Mouse (Mus musculus) adrenal gland (tissue): ENCODE measurements around the gene Ly6c1.
"Not testable (repeated sequence)": the region's sequence is repeated elsewhere in the genome, so short reads cannot be mapped to it uniquely, and the experiment has no call there.

Experiments used
- intact Hi-C: fragments of 180-260 bp; cut with DNase I; formaldehyde crosslinking; loops from one replicate; pipeline ENCODE4 v1.15.1; 2025
- long read RNA-seq, 2 experiments: library from polyadenylated mRNA; unstranded; transcript quantifications; one replicate each; pipeline ENCODE4 v2.0.0; 2020; ENCODE audit warnings: borderline replicate concordance in 1 of 2; ENCODE audit not compliant: insufficient replicate concordance in 1 of 2

Ly6c1 gene
- long read RNA-seq, experiment 1, transcript Ly6c1-201 (4 exons, 844 nt) = major isoform, 30 of 49 reads
- long read RNA-seq, experiment 1, transcript Ly6c1-202 (4 exons, 838 nt) = minor isoform, 6 of 49 reads
- long read RNA-seq, experiment 1, partial matches to known transcripts = 4 of 49 reads
- long read RNA-seq, experiment 1, other reads (novel, unspliced or antisense) = 5 of 49 reads
- long read RNA-seq, experiment 2, transcript Ly6c1-201 (4 exons, 844 nt) = major isoform, 46 of 67 reads
- long read RNA-seq, experiment 2, partial matches to known transcripts = 9 of 67 reads
- long read RNA-seq, experiment 2, other reads (novel, unspliced or antisense) = 4 of 67 reads

DNA sequence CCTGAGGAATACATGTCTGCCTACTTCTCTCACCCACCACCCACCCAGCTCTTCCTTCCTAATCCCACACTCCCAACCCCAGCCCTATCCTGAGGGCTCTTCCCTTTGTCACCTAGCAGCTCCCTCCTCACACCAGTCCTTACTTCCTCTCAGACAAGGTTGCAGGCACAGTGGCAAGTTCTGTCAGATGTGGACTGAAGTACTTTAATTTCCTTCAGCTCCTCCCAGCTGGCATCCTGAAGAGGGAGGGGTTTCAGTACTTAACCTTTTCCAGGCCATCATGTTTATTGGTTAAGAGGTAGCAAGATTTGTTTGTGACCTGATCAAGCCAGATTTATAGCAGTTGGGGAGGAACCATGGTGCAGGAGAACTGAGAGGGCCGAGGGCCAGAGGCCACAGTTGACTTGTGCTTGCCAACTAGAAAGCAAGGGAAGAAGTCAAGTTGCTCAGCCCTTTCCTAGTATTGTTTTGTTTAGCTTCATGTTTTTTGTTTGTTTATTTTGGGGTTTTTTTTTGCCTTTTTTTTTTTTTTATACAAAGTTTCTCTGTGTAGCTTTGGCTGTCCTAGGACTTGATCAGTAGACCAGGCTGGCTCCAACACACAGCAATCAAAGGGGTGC lies at the start of gene Ly6c1:
Ly6c1 (minus strand) TSS at position 189 of the 620 bp plus-strand sequence.
- intact Hi-C loops = not testable (repeated sequence)

DNA sequence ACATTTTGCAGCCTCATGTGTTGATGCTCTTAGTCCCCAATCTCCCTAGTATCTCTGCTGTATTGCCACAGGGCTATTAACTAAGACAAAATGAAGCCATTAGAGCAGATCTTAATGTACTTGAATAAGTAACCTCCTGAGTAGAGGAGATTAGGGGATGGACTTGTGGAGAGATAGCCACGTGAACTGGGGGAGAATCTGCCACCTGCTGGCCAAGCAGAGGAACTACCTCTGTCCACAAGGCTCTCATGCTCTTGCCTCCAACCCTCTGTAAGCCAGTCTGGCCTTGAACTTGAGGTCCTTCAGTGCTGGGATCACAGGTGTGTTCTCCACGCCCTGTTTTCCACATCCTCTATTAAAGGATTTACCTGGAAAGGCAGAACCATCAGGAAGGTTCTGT lies 39.4 kb upstream of the Ly6c1 start:
- intact Hi-C loops = not testable (repeated sequence)

DNA sequence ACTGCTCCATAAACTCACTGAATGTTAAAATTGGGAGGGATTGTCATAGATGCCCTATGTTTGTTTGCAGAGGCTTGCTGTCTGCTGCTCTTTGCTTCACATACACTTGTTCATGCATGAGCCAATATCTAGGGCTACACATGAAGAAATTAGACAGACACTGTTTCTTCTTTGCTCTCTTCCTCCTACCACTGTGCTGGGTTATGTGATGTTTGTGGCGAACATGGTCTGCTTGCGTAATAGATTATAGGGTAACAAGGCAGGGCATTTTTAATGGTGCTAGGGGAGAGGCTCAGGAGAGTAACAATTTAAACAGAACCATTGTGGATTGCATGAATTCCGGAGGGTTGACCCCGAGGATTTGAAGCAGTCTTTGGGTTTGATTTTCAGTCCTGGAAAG lies 21.3 kb upstream of the Ly6c1 start:
- intact Hi-C loops = loop anchor here (10.0 kb wide), 1 partner anchor 95 kb away; no protein-coding TSS in a partner anchor

DNA sequence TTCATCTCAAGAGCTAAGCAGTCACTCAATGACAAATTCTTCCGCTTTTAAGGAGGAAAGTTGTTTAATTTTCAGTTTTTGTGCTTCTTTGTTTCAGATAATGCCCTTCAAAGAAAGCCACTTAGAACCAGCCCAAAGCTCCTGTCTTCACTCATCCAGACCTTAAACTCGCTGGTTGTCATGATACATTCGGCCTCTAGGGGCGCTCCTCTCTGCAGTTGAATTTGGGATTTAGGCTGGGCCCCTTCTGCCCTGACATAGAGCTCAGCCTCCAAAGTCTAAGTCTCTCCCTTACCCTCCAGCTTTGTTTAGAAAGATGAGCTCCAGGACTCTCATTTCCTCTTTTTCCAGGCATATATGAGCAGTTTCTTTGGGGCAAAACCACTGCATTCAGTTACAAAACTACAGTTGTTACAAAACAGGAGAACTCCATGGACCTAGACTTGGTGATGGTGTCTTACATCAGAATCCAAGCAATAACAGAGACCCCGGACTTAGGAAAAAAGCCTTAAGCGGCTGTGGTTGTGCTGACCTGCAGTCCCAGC lies 13.5 kb upstream of the Ly6c1 start:
- intact Hi-C loops = loop anchor here (5.0 to 10.0 kb wide), 2 partner anchors 87 to 165 kb away; partner anchors contain the start of gene 2010109I03Rik

DNA sequence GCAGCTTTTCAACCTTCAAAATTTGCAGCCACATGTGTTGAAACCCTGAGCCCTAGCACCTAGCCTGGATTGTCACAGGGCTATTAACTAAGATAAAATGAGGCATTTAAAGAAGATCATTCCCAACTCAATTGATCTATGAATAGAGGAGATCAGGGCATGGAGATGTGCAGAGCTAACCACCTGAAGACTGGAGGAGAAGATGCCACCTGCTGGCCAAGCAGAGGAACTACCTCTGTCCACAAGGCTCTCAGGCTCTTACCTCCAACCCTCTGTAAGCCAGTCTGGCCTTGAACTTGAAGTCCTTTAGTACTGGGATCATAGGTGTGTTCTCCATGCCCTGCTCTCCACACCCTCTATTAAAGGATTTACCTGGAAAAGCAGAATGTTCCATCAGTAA lies 11.9 kb upstream of the Ly6c1 start:
- intact Hi-C loops = loop anchor here (5.0 to 10.0 kb wide), 2 partner anchors 86 to 163 kb away; partner anchors contain the start of gene 2010109I03Rik

DNA sequence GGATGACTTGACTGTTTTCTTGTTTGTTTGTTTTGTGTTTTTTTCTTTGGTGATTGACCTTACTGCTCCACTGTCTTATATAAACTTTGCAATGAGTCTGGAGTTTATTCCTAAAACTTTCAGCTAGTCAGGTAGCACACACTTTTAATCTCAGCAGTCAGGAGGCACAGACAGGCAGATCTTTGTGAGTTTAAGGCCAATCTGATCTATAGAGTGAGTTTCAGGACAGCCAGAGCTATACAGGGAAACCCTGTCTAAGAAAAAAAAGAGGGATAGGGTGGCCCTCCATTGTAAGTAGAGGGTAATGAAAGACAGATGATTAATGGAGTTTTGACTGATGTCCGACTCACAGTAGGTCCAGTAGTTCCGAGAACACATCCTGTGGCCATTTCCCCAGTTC lies 7.4 kb upstream of the Ly6c1 start:
- intact Hi-C loops = no loop called here

DNA sequence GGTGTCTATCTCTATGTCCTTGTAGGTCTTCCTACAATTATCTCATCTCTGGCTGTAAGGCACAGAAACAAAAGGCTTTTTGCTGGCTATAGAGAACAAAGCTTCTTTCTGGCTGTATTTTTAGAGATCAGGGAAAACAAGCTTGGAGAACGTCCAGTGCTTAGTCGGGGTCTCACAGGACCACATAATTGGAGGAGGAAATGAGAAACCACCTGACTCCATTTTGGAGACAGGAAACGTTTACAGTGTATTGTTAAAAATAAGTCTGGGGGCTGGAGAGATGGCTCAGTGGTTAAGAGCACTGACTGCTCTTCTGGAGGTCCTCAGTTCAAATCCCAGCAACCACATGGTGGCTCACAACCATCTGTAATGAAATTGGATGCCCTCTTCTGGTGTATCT lies 6.8 kb upstream of the Ly6c1 start:
- intact Hi-C loops = not testable (repeated sequence)

DNA sequence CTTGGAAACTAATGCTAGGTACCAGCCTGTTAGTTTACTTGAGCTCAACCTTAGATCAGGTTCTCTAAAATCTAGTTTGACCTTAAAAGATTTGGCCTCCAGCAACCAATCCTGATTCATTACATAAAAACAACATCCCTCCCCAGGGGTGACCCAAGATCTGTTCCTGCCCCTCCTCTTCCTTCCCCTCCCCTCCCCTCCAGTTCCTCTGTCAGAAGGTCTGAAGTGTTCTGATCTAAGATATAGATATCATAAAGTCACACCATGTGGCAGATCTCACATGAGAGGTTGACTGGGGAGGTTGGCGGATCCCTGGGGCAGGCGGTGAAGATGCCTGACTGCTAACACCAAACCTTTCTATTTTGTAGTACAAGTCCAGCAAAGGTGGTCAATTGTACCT lies 3.8 kb upstream of the Ly6c1 start:
- intact Hi-C loops = not testable (repeated sequence)

DNA sequence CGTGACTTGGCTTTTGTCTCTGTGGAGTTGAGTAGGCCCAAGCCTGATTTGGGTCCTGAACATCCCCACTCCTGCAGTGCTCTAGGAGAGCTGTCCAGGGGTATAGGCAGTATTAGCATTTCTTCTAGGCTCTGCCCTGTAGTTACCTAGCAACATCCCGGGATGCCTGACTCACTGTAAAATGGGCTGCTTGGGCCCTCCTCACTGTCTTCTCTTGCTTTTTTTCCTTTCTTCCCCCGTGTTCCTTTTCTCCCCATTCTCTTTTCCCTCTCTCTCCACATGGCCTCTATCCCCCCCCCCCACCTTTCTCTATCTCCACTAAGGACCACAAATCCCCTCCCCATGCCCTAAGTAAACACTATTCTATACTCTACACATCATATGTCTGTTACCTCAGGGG lies 2.5 kb upstream of the Ly6c1 start:
- intact Hi-C loops = not testable (repeated sequence)

DNA sequence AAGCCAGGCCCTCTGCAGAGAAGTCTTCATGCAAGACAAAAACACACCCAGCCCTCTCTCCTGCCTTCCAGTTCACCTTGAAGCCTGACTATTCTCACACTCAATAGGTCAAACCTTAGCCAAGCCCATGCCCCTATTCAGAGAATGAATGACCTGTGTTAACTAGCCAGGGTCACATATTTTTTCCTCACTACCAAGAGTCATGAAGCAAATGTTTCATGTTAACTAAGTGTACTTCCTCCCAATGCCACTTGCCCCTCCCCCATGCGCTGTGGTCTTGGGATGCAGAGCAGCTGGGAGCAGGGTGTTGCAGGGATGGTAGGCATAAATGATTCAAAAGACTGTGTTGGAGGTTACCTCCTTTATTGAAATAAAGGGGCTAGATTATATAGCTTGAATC lies 2.0 kb upstream of the Ly6c1 start:
- intact Hi-C loops = not testable (repeated sequence)

DNA sequence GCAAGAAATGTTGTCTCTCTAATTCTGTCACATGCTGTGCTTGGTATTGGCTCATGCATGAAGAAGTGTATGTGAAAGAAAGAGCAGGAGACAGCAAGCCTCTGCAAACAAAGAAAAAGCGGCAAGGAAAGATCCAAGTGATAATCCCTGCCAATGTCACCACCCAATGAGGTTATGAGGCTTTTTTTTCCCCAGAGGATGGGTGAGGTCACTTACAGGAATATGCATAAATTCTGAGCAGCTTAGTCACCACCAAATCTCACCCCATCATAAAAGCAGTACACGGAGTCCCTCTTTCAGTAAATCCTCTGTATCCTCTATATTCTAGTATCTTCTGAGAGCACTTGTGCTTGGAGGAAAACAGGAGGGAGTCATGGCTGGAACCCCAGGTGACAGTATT lies 1.2 kb upstream of the Ly6c1 start:
- intact Hi-C loops = not testable (repeated sequence)

DNA sequence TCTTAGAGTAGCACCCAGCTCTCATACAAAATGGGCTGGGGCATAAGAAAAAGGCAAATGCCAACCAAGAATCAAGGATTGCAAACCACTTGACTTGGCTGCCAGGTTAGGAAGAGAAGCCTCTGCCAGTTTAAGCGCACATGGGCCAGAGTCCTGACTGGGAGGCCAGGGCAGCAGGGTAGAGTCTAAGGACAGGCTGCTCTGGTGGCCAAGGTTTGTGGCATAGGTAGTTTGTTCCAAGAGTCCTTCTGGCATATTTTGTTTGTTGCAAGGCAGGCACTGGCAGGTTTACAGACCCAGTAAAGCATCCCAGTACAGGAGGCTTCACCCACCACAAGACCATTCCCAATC lies 685 bp downstream of the Ly6c1 start:
- intact Hi-C loops = not testable (repeated sequence)

DNA sequence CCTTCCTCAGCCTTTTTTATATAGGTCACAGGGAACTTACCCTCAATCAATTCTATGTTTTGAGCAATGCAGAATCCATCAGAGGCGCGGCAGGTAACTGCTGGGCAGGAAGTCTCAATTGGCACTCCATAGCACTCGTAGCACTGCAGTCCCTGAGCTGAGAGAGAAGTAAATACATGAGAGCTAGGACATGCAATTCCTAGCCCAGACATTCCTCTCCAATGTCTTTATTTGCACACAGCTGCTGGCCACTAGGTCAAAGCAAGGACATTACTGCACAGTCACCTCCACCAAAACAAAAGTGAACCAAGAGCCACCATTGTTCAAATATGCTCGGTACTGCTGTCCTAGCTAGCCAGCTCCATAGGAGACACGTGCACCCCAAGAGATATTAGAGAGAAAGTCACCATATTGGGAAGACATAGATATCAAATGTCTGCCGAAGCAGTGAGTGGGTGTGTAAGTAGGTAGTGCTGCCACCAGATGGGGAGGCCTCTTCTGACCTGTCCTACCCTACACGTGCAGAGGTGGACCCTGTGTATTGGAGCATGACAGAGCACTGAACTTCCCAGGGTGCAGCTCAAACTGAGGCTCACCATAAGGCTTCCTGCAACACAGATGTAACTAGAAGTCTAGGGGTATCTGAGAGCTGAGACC lies 1.2 kb downstream of the Ly6c1 start:
- intact Hi-C loops = not testable (repeated sequence)

DNA sequence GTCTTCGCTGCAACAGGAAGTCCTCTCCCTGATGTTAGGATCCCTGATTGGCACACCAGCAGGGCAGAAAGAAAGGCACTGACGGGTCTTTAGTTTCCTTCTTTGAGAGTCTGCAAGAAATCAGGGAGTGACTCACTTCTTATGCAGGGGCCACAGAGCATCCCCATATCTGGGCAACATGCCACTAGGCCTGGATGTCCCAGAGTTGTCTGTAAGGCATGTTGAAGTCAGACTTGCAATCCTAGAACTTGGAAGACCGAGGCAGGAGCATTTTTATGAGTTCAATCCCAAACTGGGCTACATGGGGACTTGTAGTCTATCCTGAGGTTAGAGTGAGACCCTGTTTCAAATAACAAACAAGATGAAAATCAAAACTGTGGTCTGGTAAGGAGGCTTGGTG lies 3.1 kb downstream of the Ly6c1 start:
- intact Hi-C loops = not testable (repeated sequence)

DNA sequence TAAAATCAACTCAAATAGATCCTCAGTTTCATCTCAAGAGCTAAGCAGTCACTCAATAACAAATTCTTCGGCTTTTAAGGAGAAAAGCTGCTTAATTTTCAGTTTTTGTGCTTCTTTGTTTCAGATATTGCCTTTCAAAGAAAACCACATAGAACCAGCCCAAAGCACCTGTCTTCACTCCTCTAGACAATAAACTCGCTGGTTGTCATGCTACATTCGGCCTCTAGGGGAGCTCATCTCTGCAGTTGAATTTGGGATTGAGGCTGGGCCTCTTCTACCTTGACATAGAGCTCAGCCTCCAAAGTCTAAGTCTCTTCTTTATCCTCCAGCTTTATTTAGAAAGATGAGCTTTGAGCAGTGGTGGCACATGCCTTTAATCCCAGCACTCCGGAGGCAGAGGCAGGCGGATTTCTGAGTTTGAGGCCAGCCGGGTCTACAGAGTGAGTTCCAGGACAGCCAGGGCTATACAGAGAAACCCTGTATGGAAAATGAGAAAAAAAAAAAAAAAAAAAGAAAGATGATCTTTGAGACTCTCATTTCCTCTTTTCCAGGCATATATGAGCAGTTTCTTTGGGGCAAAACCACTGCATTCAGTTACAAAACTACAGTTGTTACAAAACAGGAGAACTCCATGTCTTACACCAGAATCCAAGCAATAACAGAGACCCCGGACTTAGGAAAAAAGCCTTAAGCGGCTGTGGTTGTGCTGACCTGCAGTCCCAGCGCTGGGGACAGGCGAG lies 27.4 kb downstream of the Ly6c1 start:
- intact Hi-C loops = not testable (repeated sequence)

DNA sequence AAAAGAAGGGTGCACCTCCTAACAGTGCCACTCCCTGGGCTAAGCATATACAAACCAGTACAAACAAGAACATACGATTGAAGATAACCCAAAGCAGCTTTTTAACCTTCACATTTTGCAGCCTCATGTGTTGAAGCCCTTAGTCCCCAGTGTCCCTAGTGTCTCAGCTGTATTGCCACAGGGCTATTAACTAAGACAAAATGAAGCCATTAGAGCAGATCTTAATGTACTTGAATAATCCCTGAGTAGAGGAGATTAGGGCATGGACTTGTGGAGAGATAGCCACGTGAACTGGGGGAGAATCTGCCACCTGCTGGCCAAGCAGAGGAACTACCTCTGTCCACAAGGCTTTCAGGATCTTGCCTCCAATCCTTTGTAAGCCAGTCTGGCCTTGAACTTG lies 29.2 kb downstream of the Ly6c1 start:
- intact Hi-C loops = not testable (repeated sequence)
